Mouse (Mus musculus): ENCODE results near the gene Mybphl. TPM values are rescaled to one million over a fixed set of nuclear protein-coding genes. Genes with fewer than 3 reads are reported as not detected.

The Mybphl gene
- polyA plus RNA-seq, 1 experiment: not detected

- 37% methylated on average over 3 of the region's 3 CpGs for WGBS
- DNase-seq (ENCODE audit: low read depth, low spot score): no peak
Measured at GRCm38 (mm10) chr3:108367828-108368227, 3.1 kb downstream of the Mybphl start.

GRCm38 (mm10) chr3:108368721-108369120 is 4.0 kb downstream of the Mybphl start:
- WGBS: 72% methylated on average over 5 of the region's 5 CpGs
- DNase-seq (ENCODE audit: low read depth, low spot score): no peak

- DNase-seq (ENCODE audit: low read depth, low spot score): no peak
- WGBS: 18% methylated on average over 3 of the region's 3 CpGs
Measured at GRCm38 (mm10) chr3:108372274-108372673, 7.6 kb downstream of the Mybphl start.

GRCm38 (mm10) chr3:108372691-108373090 is 8.0 kb downstream of the Mybphl start:
- WGBS: 43% methylated on average over 3 of the region's 3 CpGs
- no peak for DNase-seq (ENCODE audit: low read depth, low spot score)

- 83% methylated on average over 7 of the region's 7 CpGs for WGBS
- DNase-seq (ENCODE audit: low read depth, low spot score): no peak
Measured at GRCm38 (mm10) chr3:108378875-108379663, 14.4 kb downstream of the Mybphl start.

GRCm38 (mm10) chr3:108380695-108381094 is 16.0 kb downstream of the Mybphl start:
- WGBS: 79% methylated on average over 6 of the region's 6 CpGs
- DNase-seq (ENCODE audit: low read depth, low spot score): no peak

- 62% methylated on average over 14 of the region's 14 CpGs for WGBS
- DNase-seq (ENCODE audit: low read depth, low spot score): no peak
Measured at GRCm38 (mm10) chr3:108381945-108382875, 17.5 kb downstream of the Mybphl start.

GRCm38 (mm10) chr3:108383485-108384354 is 19.0 kb downstream of the Mybphl start, which contains the start of gene Psrc1:
Gene Psrc1, plus strand, starts transcription at chr3:108383839.
- 2% methylated on average over 44 of the region's 44 CpGs for WGBS
- peak; percentile 70 for DNase-seq (ENCODE audit: low read depth, low spot score)

GRCm38 (mm10) chr3:108384425-108384824 is 19.7 kb downstream of the Mybphl start:
- DNase-seq (ENCODE audit: low read depth, low spot score): no peak
- WGBS: 31% methylated on average over 2 of the region's 2 CpGs

GRCm38 (mm10) chr3:108386186-108386585 is 21.5 kb downstream of the Mybphl start:
- 42% methylated on average over 10 of the region's 10 CpGs for WGBS
- DNase-seq (ENCODE audit: low read depth, low spot score): no peak

- WGBS: under 1% methylated on average over 5 of the region's 5 CpGs
- peak; percentile 98 for DNase-seq (ENCODE audit: low read depth, low spot score)
Measured at GRCm38 (mm10) chr3:108389111-108389545, 24.4 kb downstream of the Mybphl start.

- WGBS: 37% methylated on average over 10 of the region's 10 CpGs
- no peak for DNase-seq (ENCODE audit: low read depth, low spot score)
Measured at GRCm38 (mm10) chr3:108392299-108392698, 27.6 kb downstream of the Mybphl start.

GRCm38 (mm10) chr3:108392793-108393192 is 28.1 kb downstream of the Mybphl start:
- 79% methylated on average over 15 of the region's 15 CpGs for WGBS
- no peak for DNase-seq (ENCODE audit: low read depth, low spot score)

- DNase-seq (ENCODE audit: low read depth, low spot score): no peak
- WGBS: 90% methylated on average over 9 of the region's 9 CpGs
Measured at GRCm38 (mm10) chr3:108398281-108398680, 33.6 kb downstream of the Mybphl start.

- DNase-seq (ENCODE audit: low read depth, low spot score): no peak
- 88% methylated on average over 5 of the region's 5 CpGs for WGBS
Measured at GRCm38 (mm10) chr3:108400442-108400841, 35.7 kb downstream of the Mybphl start.

- WGBS: 23% methylated on average over 22 of the region's 22 CpGs
- peak; percentile 64 for DNase-seq (ENCODE audit: low read depth, low spot score)
Measured at GRCm38 (mm10) chr3:108401692-108402527, 37.2 kb downstream of the Mybphl start.

- DNase-seq (ENCODE audit: low read depth, low spot score): no peak
- 91% methylated on average over 15 of the region's 15 CpGs for WGBS
Measured at GRCm38 (mm10) chr3:108402528-108402920, 37.8 kb downstream of the Mybphl start.

GRCm38 (mm10) chr3:108405536-108406305 is 41.0 kb downstream of the Mybphl start:
- WGBS: 61% methylated on average over 14 of the region's 14 CpGs
- no peak for DNase-seq (ENCODE audit: low read depth, low spot score)

Data from large intestine, adult 2 months (tissue).